Mouse (Mus musculus) MN1 (cell line): ENCODE measurements at regions not wholly inside any gene's neighbourhood (a gene's known extent, or its start where the extent isn't known, plus 50 kb on each side); places are given as distances from the start of the nearest gene placed in this dataset.

Source experiments
- DNase-seq: peaks from one replicate; pipeline ENCODE4 v3.0.0-alpha.2; 2016; ENCODE audit warnings: low spot score

GRCm38 (mm10) chr16:95773151-95773550 is 71.3 kb downstream of the Ets2 start:
- no peak for DNase-seq
